Mouse (Mus musculus) hindbrain, embryonic 14.5 days (tissue): ENCODE results near the gene Trcg1. TPM values are rescaled to one million over a fixed set of nuclear protein-coding genes. Genes with fewer than 3 reads are reported as not detected.

Source experiments
- ATAC-seq: fragments of 200-750 bp; cut with Nextera tagmentation; 2 replicates; pipeline ENCODE4 v1.8.0; 2017; ENCODE audit warnings: moderate number of reproducible peaks, mild to moderate bottlenecking, moderate TSS enrichment, moderate library complexity; ENCODE audit not compliant: low FRiP score
- DNase-seq: peaks from one replicate; pipeline ENCODE4 v3.0.0-alpha.2; 2015; ENCODE audit warnings: low spot score
- H3K27ac ChIP-seq: fragments of 300-500 bp; sonication (generic); 2 replicates; pipeline ENCODE4 v1.5.1; 2014; ENCODE audit warnings: mild to moderate bottlenecking, moderate library complexity
- H3K27me3 ChIP-seq: fragments of 300-500 bp; sonication (generic); 2 replicates; pipeline ENCODE4 v1.6.1; 2014; ENCODE audit warnings: mild to moderate bottlenecking, low read length, mixed read lengths; ENCODE audit not compliant: control insufficient read depth, insufficient read depth
- H3K36me3 ChIP-seq: fragments of 300-500 bp; sonication (generic); replicated peaks from 2 replicates; pipeline ENCODE4 v1.6.1; 2014; ENCODE audit not compliant: control insufficient read depth, insufficient read depth
- H3K4me1 ChIP-seq: fragments of 300-500 bp; sonication (generic); replicated peaks from 2 replicates; pipeline ENCODE4 v1.6.1; 2014; ENCODE audit warnings: antibody characterized with exemption, low read length, mixed read lengths; ENCODE audit not compliant: control insufficient read depth, insufficient read depth
- H3K4me2 ChIP-seq: fragments of 300-500 bp; sonication (generic); replicated peaks from 2 replicates; pipeline ENCODE4 v1.6.1; 2014; ENCODE audit warnings: mild to moderate bottlenecking, moderate library complexity
- H3K4me3 ChIP-seq: fragments of 300-500 bp; sonication (generic); replicated peaks from 2 replicates; pipeline ENCODE4 v1.5.1; 2014; ENCODE audit warnings: mild to moderate bottlenecking, low read length
- H3K9ac ChIP-seq: fragments of 300-500 bp; sonication (generic); 2 replicates; pipeline ENCODE4 v1.6.1; 2014
- H3K9me3 ChIP-seq: fragments of 300-500 bp; sonication (generic); 2 replicates; pipeline ENCODE4 v1.6.1; 2016; ENCODE audit warnings: low read length; ENCODE audit not compliant: control insufficient read depth
- WGBS: fragments of 180-500 bp; shearing (Covaris S2); extraction: QIAGEN DNeasy Blood & Tissue Kit; methylation state at CpG from one replicate; pipeline ENCODE4 v1.1.7; 2014; 5-methylcytosine and 5-hydroxymethylcytosine counted together
- polyA plus RNA-seq: library from polyadenylated mRNA; unstranded; fragments of >200 nt; fragmentation: Nextera tagmentation; extraction: Ambion mirVana; gene quantifications from 2 replicates; pipeline ENCODE4 v1.2.1, GENCODE M21; 2014

The Trcg1 gene
- polyA plus RNA-seq, 1 experiment from 2014 or later, result not detected

- no peak overlapping the region for H3K27ac ChIP-seq
- H3K4me1 ChIP-seq, result no peaks in the 10 kb centered on the region
- DNase-seq (no peak), ATAC-seq (no peak)
- no peak overlapping the region for H3K9ac ChIP-seq
- H3K9me3 ChIP-seq, result no peaks in the 10 kb centered on the region
- WGBS, result 66% methylated on average over 8 of the region's 8 CpGs
- H3K4me2 ChIP-seq, result no peak overlapping the region
- H3K36me3 ChIP-seq, result no peaks in the 10 kb centered on the region
- no peaks in the 10 kb centered on the region for H3K27me3 ChIP-seq
- H3K4me3 ChIP-seq, result no peak overlapping the region
These were observed 59.9 kb downstream of the Trcg1 start for GRCm38 (mm10) chr9:57296277-57296676.

DNA sequence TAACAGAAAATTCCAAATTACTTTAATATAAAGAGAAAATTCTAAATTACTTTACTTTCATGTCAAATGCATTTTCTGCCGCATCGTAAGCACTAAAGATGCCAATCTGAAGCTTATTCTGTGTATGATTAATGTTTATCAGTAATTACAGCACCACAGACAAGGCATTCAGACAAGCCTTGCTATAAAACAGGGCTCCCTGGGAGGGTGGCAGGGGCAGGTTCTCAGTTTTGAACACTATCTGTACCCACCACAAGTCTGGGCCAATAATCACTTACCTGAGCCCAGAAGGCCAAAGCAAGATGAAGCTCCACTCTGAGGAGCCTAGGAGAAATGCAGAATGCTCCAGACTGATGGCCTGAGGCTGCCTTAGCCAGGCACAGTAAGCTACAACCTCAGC, 61.6 kb downstream of the Trcg1 start:
- Histone ChIP-seq H3K4me2 (no peak overlapping the region), H3K36me3 (no peaks in the 10 kb centered on the region), H3K4me1 (no peaks in the 10 kb centered on the region), H3K9ac (no peak overlapping the region), H3K27me3 (no peaks in the 10 kb centered on the region), H3K4me3 (no peak overlapping the region), H3K27ac (no peak overlapping the region), H3K9me3 (no peaks in the 10 kb centered on the region)
- ATAC-seq (no peak), DNase-seq (no peak)
- 97% methylated on average over 2 of the region's 2 CpGs for WGBS

Other genes with a start within 250 kb of the Trcg1 start
- gene Ptpn9, start 241.6 kb upstream of the Trcg1 start, polyA plus RNA-seq, result 35.0 and 39.4 TPM in 2 replicates
- gene Sin3a, start 164.5 kb upstream of the Trcg1 start, polyA plus RNA-seq, result 28.2 and 29.7 TPM in 2 replicates
- gene Man2c1, start 105.9 kb upstream of the Trcg1 start, polyA plus RNA-seq, result 44.3 and 47.9 TPM in 2 replicates
- 6.1 and 7.4 TPM in 2 replicates for gene Neil1, start 88.3 kb upstream of the Trcg1 start, polyA plus RNA-seq
- gene Commd4, start 78.2 kb upstream of the Trcg1 start, polyA plus RNA-seq, result 132 and 138 TPM in 2 replicates
- 3.2 and 3.4 TPM in 2 replicates for gene 1700017B05Rik, start 26.1 kb downstream of the Trcg1 start, polyA plus RNA-seq
- 19.8 and 21.9 TPM in 2 replicates for gene Ppcdc, start 203.6 kb downstream of the Trcg1 start, polyA plus RNA-seq
- gene Scamp5, start 231.5 kb downstream of the Trcg1 start, polyA plus RNA-seq, result 90.0 and 108 TPM in 2 replicates